Mouse (Mus musculus) testis, adult 2 months (tissue): ENCODE measurements around the gene Ldlrad3. TPM values are rescaled to one million over a fixed set of nuclear protein-coding genes. Genes with fewer than 3 reads are reported as not detected.

Experiments used
- H3K27ac ChIP-seq: fragments of 200-500 bp; 2 replicates; pipeline ENCODE4 v1.5.1; 2012; ENCODE audit warnings: low read depth, low read length; ENCODE audit not compliant: control insufficient read depth, insufficient read depth
- H3K27me3 ChIP-seq: fragments of 200-500 bp; 2 replicates; pipeline ENCODE4 v1.6.1; 2012; ENCODE audit warnings: mild to moderate bottlenecking, low read length, moderate library complexity; ENCODE audit not compliant: control insufficient read depth, insufficient read depth
- H3K36me3 ChIP-seq: fragments of 200-500 bp; 2 replicates; pipeline ENCODE4 v1.6.1; 2012; ENCODE audit warnings: mild to moderate bottlenecking, low read length; ENCODE audit not compliant: control insufficient read depth, insufficient read depth
- H3K4me1 ChIP-seq: fragments of 200-500 bp; 2 replicates; pipeline ENCODE4 v1.6.1; 2012; ENCODE audit warnings: low read length; ENCODE audit not compliant: control insufficient read depth, insufficient read depth
- H3K4me3 ChIP-seq: fragments of 200-500 bp; 2 replicates; pipeline ENCODE4 v1.5.1; 2012; ENCODE audit warnings: low read depth, mild to moderate bottlenecking, low read length, moderate library complexity, mixed read lengths; ENCODE audit not compliant: control insufficient read depth
- CTCF ChIP-seq: fragments of 200-500 bp; IDR thresholded peaks from 2 replicates; pipeline ENCODE4 v1.5.1; 2012; ENCODE audit warnings: low read depth, mild to moderate bottlenecking, inconsistent platforms, low read length, moderate library complexity; ENCODE audit not compliant: control insufficient read depth, insufficient read depth, insufficient replicate concordance
- POLR2A ChIP-seq: fragments of 200-500 bp; IDR thresholded peaks from 2 replicates; pipeline ENCODE4 v1.6.1; 2012; ENCODE audit warnings: low read depth, mild to moderate bottlenecking, inconsistent platforms, low read length, moderate library complexity; ENCODE audit not compliant: control insufficient read depth
- polyA plus RNA-seq: library from polyadenylated mRNA; depleted of rRNA; stranded (reverse); fragments of >200 nt; gene quantifications from 2 replicates; pipeline ENCODE4 v1.2.3, GENCODE M21; 2012

Gene Ldlrad3
- polyA plus RNA-seq, 1 experiment: 1.8 TPM

- no peaks in the 10 kb centered on the region for H3K27me3 ChIP-seq
- H3K36me3 ChIP-seq: no peaks in the 10 kb centered on the region
- H3K4me1 ChIP-seq: peaks cover 7% of the 10 kb centered on the region
- H3K4me3 ChIP-seq: no peak overlapping the region
- H3K27ac ChIP-seq: no peak overlapping the region
- TF ChIP-seq POLR2A (no peak), CTCF (no peak)
These were observed 57.0 kb downstream of the Ldlrad3 start for GRCm38 (mm10) chr2:102129235-102129634.

- Histone ChIP-seq H3K27ac (no peak overlapping the region), H3K27me3 (no peaks in the 10 kb centered on the region), H3K36me3 (no peaks in the 10 kb centered on the region), H3K4me1 (peaks cover 7% of the 10 kb centered on the region), H3K4me3 (no peak overlapping the region)
- TF ChIP-seq POLR2A (no peak), CTCF (no peak)
These were observed 57.6 kb downstream of the Ldlrad3 start for GRCm38 (mm10) chr2:102128500-102129030.

- Histone ChIP-seq H3K4me3 (no peak overlapping the region), H3K27ac (no peak overlapping the region), H3K4me1 (peaks cover 4% of the 10 kb centered on the region), H3K36me3 (no peaks in the 10 kb centered on the region), H3K27me3 (no peaks in the 10 kb centered on the region)
- no peak for TF ChIP-seq CTCF
These were observed 58.3 kb downstream of the Ldlrad3 start for GRCm38 (mm10) chr2:102127791-102128387.

DNA sequence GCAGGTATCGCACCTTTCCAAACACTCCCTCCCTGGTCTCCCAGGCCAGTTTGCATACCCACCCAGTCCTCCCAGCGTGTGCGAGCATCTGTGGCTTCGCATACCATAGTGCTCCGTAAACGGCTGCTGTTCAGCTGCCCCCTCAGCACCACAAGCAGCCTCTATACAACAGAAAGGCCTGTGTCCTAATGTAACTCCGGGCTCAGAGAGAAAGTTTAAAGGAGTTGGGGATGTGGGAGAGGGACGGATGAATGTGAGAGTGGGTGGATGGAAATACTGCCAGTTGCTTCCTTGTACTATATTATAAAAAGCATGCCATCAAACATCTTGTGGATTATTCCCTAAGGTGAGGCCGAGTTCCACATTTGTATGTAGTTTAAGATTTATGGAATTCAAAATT lies 59.0 kb downstream of the Ldlrad3 start:
- no peak overlapping the region for H3K4me3 ChIP-seq
- H3K36me3 ChIP-seq: no peaks in the 10 kb centered on the region
- H3K27ac ChIP-seq: no peak overlapping the region
- peaks cover 3% of the 10 kb centered on the region; the same call in 1 of the 2 replicates for H3K4me1 ChIP-seq
- no peaks in the 10 kb centered on the region for H3K27me3 ChIP-seq
- TF ChIP-seq CTCF (no peak), POLR2A (no peak)

GRCm38 (mm10) chr2:102126076-102126475 lies 60.1 kb downstream of the Ldlrad3 start:
- Histone ChIP-seq H3K27ac (no peak overlapping the region), H3K27me3 (no peaks in the 10 kb centered on the region), H3K4me1 (peaks cover 3% of the 10 kb centered on the region; the same call in 1 of the 2 replicates), H3K4me3 (no peak overlapping the region), H3K36me3 (no peaks in the 10 kb centered on the region)
- no peak for TF ChIP-seq POLR2A

DNA sequence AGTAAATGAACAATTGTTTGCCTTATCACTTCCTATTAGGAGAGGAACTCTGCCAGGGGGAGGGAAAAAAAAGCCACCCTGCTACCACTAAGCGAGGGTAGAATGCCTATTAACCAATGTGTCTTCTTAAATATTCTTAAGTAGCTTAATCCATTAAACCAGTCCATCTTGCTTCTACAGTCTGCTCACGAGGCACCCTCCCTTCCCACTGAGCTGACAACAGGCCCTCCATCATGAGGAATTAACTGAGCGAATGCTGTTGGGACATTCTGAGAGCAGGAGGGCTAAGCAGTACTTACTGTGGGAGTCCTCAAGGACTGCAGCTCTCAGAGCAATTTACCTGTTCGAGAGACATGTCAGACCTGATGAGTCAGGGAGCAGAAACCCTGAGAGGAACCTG lies 61.1 kb downstream of the Ldlrad3 start:
- Histone ChIP-seq H3K4me1 (peaks cover 3% of the 10 kb centered on the region; the same call in 1 of the 2 replicates), H3K36me3 (no peaks in the 10 kb centered on the region), H3K27me3 (no peaks in the 10 kb centered on the region), H3K4me3 (no peak overlapping the region), H3K27ac (no peak overlapping the region)
- no peak for TF ChIP-seq CTCF

DNA sequence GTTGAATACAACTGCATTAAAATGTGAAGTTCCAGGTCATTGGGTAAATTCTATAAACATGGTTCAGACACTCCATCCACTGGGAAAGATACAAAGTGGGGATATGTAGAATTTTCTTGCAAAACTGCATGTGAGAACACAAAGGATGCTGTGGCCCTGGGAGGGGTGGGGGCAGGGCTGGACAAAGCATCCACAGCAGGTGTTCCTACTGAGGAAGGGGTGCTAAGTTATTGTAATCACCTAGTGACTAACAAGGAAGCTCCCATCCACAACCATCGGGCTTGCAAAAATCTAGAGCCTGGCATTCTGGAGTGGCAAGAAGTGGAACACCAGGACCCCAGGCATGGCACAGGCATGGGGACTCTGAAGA lies 64.1 kb downstream of the Ldlrad3 start:
- no peak overlapping the region for H3K4me3 ChIP-seq
- H3K4me1 ChIP-seq: no peaks in the 10 kb centered on the region; the same call in 1 of the 2 replicates
- H3K36me3 ChIP-seq: no peaks in the 10 kb centered on the region
- H3K27ac ChIP-seq: no peak overlapping the region
- H3K27me3 ChIP-seq: no peaks in the 10 kb centered on the region
- no peak for TF ChIP-seq CTCF
- TF ChIP-seq POLR2A: no peak
